Mouse (Mus musculus) layer of hippocampus, adult 8-10 months (tissue): Measurements from ENCODE around the gene Adgrb2. TPM values are rescaled to one million over a fixed set of nuclear protein-coding genes. Genes with fewer than 3 reads are reported as not detected.

Source experiments
- DNase-seq, 2 experiments: peaks; one replicate each; pipeline ENCODE4 v3.0.0; 2022; ENCODE audit warnings: low spot score in 2 of 2
- total RNA-seq, 4 experiments: library from RNA; stranded (reverse); gene quantifications; 2 replicates each; pipeline ENCODE4 v1.2.4; 2022

The Adgrb2 gene
- 100 to 1,000 TPM; 433 to 519 (median 493) TPM for total RNA-seq

DNA sequence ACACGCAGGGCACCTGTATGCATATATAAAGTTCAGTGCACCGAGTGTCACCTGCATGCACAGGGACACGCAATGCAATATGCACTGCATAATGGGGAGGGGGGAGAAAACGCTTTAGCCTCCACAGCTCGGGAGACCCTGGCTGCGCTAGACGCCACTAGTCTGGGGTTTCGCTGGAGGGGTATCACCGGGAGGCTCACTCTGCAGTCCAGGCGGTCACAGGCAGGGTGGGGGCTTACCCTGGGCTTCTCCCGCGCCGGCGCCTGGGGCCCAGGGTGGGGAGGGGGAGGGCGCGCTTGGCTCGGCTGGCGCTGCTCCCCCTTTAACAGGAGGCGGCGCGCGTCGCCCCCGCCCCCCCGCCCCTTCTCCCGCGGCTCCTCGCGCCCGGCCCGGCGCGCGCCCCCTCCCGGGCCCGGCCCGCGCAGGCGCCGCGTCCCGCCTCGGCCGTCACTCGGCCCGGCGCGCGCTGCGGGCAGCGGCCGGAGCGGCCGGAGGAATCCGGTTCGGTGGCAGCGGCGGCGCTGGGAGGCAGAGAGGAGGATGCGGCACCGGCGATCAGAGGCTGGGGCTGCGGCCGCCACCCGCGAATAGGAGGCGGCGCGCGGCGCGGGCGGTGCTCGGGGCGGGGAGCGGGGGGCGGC, at the start of gene Adgrb2:
Gene Adgrb2, plus strand, starts transcription at position 450 of the 641 bp plus-strand sequence.
- DNase-seq, result no peak

DNA sequence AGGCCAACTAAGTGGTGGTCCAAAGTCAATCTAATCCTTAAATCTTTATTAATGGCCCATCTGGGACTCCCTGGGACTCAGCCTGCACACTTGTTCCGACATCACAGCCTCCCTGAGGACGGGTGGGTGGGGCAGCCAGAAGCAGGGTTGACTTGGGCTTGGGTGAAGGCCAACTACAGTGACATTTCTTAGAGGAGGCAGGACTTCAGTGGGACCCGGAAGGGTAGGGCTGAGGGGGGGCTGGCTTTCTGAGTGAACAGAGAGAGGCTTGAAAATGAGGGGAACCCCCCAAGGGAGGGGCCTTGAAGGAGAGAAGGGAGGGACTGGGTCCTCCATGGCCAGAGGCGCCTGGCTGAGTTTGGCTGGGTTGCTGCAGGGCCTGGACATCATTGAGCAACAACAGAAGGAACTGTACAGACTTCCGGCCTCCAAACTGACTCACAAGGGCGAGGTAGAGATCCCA, 33.3 kb upstream of the Adgrb2 start:
- DNase-seq, result no peak

DNA sequence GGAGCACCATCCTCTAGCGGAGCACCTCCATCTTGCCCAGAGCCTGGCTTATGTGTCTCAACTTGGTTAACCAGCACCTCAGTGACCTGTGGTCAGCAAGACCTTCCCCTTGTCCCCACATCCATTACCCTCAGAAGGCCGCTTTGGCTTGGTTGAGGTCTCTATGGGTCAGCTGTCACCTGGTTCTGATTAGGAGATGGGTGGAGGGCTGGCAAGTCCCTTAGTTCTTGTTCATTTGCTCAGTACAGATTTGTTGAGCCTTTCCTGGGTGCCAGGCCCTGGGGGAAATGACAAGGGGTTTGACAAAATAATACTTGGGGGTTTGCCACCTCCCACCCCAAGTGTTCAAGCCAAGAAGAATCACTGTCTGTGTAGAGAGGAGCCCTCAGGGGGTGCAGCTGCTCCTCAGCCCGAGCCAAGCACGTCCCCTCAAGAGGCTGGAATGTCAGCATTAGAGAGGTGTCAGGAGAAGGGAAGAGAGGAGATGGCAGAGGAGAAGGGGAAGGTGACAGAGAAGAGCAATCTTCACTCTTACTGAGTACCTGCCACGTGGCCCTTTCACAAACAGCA, 32.3 kb upstream of the Adgrb2 start:
- no peak for DNase-seq

DNA sequence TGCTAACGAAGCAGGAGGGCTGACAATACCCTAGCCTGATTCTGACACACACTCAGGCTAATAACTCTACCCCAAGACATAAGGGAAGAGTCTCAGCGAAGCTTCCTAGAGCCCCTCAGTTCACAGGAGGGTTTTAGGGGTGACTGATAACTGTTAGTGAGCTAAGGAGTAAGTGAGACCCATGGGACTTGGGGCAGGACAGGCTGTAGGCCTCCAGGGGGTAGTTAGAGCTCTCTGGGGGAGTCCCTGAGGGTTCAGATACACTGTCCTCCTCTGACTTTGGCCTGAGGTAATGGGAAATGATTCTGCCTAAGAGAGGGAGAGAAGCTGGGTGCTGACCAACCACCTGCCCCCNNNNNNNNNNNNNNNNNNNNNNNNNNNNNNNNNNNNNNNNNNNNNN, 30.1 kb upstream of the Adgrb2 start:
- DNase-seq, result no peak

DNA sequence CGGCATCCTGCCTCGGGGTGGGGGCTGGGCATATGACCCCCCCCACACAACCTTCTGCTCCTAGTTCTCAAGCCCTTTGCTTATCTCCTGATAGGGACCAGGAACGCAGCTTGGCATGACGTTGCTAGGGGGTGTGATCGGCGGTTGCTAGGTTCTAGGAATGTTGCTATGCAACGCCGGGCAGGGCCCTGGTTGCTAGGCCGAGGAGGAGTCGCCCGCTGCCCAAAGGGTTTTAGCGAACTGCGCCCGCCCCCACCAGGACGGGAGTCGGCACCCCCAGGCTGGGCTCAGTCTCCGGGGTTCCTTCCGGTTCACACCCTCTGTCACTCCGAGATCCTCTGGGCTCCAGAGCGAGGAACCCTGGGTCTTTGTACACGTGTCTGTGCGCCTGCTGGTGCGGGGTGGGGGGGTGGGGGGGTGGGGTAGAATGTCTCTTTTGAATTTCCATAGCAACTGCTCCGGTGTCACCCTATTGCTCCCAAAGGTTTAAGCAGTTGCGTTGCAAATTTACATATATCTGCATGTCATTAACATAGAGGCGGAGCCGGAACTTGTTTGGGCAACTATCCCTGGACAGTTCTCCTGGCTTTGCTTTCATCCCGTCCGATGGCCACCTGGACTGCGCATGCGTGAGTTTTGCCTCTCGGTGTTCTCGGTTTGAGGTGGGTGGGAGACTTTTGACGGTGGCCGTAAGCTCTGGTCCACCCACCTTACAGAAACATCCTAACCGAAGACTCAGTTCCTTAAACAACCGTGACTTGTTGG, 24.3 kb upstream of the Adgrb2 start:
- peak; percentile 86 to 90 for DNase-seq

DNA sequence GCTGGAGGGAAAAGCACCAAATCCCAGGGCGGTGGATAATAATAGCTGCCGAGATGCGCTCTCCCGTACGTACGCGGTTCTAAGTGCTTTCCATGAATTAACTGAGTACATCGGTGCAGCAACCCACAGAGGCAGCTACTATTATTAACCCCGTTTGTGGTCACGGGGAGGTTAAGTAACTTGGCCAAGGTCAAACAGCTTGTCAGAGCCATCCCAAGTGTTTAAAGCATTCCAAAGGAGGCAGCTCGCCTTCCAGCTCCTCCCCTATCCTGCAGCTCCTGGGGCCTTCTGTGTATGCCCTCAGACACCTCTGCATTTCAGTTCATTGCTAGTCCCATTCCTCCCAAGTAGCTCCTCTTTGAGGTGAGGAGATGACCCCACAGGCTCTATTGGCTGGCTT, 19.4 kb upstream of the Adgrb2 start:
- no peak for DNase-seq

DNA sequence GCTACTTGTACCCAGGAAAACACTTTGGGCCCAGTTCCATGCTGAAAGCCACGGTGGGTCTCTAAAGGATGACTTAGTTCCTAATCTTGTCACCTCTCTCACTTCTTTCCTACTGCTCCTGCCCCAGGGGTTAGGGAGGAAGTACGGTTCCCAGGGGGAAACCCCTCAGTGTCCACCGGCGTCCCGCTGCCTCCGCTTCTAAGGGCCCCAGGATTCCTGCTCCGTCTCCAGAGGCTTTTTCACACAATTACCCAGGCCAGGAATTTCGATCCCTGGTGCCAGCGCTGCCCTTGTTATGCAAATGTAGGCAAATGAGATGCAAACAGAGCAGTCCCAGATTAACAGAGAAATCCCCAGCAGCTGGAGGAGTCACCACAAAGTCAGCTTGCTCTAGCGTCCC, 18.5 kb upstream of the Adgrb2 start:
- DNase-seq, result no peak

DNA sequence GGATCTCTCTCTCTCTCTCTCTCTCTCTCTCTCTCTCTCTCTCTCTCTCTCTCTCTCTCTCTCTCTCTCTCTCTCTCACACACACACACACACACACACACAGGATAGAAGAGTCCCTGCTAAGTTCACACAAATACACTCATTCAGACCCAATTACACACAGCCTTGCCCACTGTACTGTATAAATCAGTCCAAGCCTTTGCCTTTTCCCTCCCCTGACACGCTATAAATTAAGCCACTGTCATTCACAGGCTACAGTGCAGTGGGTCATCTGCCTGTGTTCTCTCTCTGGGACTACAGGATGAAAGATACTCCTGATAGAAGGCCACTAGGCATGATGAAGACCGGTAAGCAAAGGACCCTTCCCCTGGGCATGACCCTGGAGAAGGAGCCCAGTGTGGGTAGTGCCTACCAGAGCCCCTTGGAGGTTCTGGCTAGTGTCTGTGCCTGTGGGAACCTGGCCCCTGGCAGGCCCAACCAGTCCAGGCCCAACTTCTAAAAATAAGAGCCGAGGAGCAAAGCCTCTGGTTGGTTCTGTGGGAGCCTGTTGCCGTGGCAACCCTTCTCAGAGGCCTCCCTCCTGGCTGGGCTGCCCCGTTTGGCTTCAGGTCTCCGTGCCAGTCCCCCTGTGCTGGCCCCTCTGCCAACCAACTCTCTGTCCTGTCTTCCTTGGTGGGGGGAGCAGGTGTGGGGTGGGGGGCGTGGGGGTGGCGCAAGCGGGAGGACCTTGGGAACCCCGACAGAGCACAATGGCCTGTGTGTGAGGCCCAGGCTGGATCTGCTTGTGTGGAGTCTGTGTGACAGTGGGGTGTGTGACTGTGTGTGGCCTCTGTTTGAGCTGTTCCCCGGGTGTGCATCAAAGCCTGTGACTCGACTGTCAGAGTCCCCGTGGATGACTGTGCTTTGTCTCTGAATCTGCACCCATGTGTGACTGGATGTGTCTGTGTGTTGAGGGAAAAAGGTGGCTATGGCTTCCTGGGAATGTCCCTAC, 17.4 kb upstream of the Adgrb2 start:
- DNase-seq, result peak; percentile 76 to 78

DNA sequence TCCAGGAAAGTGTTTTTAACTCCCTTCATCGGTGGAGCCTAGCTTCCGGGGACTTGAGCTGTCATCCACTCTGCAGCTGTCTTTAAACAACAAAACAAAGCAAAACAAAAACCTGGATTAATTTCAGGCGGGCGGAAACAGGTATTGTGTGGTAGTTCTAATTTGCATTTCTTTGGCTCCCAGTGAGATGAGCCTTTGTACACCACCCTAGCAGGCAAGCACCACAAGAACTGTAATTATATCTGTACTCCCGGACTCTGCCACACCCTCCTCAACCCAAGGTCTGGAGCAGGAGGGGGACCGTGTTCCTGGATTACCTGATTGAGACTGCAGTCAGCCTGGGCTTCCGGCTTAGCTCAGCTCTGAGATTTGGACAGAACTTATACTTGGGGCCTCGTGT, 14.5 kb upstream of the Adgrb2 start:
- no peak for DNase-seq

DNA sequence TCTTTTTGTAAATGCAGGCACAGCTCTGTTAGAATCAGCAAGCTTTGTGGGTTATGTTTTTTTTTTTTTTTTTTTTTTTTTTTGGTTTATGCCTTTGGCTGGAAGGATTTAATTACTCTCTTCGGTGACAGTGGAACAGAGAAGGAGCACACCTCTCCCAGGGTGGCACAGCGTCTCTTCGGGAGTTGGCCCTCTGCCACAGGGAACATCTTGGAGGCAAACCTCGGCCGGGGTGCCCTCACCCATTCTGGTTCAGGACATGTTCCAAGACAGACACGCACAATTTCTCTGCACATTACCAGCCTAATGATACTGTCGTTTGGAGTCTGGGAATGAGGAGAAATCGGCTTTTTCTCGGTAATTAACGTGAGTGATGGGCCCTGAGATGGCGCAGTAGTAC, 13.8 kb upstream of the Adgrb2 start:
- DNase-seq, result peak in 1 of 2 experiments; percentile 5

DNA sequence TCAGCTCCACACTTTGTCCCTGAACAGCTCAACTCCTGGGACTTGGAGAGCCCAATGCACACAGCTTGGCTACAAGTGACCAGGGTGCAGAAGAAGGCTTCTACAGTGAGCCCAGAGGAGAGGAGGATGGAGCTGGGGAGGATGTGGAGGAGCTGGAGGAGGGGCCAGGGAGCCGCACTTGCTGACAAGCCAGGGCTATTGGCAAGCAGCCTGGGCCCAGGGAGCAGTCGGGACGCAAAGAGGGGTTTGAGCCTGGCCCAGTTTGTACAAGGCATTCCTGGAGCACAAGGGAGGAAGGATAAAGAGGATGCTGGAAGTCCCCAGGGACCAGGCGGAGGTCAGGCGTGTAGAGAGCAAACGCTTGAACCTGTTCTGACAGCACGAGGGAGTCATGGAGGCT, 12.7 kb upstream of the Adgrb2 start:
- DNase-seq, result peak in 1 of 2 experiments; percentile 32

DNA sequence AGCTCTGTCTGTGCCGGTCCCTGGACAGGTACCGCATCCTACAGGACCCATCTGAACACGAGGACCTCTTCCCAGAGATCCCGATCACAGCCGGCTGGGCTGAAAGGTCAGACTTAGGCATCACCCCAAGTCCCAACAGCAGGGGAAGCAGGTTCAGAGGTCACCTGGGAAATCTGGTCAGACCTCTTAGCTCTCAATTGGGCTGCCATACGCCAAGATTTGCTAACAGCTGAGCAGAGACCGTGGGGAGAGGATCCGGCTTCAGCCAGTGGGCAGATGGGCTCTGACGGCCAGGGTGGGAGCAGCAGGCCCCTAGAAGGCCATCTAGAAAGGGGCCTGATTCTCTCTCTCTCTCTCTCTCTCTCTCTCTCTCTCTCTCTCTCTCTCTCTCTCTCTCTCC, 10.4 kb upstream of the Adgrb2 start:
- no peak for DNase-seq

DNA sequence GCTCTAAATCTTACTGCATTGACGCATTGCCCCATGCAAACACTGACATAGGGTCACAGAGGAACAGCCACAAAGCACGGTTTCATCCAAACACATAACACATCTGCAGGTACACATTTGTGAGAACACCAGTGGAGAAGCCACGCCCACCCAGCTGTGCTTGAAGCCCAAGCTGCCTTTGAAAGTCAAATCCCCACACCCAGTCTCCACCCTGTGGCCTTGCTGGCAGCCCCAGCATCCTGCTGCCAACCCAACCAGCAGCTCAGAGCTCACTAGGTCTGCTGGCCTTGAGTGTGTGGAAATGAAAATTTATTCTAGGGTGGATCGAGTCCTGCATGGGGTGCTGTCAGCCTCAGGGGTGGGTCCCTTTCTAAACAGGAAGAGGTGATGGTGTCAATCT, 7.4 kb upstream of the Adgrb2 start:
- DNase-seq, result no peak

DNA sequence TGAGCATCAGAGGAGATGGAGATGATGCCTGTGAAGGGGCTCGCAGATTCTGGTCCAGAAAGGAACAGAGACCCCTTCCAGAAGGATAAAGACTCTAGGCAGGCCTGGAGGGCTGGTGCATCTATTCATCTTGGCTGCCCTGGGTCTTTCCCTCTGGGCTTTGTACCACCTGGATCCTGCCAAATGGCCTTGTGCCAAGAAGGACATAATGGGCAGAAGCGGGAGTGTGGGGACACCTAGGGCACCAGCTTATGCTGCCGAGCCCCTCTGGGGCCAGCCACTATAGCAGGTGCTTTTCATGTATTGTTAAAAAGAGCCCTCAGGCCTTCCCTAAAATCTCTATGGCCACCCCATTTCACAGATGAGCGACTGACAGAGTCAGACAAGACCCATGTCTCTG, 6.4 kb upstream of the Adgrb2 start:
- no peak for DNase-seq

DNA sequence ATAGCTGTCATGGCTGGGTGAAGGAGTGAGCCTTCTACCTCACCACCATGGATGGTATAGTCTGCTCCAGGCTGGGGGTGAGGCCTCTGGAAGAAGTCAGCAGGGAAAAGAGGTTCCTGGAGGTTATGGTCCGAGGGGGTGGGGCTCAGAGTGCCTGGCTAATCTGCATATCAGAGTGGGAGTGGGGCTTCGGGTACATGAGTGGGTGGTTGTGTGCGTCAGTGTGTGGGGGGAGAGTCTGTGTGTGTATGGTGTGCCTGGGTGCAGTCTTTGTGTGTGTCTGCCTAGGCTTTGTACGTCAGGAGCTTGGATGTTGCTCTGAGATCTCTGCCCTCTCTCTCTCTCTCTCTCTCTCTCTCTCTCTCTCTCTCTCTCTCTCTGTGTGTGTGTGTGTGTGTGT, 5.7 kb upstream of the Adgrb2 start:
- DNase-seq, result no peak

DNA sequence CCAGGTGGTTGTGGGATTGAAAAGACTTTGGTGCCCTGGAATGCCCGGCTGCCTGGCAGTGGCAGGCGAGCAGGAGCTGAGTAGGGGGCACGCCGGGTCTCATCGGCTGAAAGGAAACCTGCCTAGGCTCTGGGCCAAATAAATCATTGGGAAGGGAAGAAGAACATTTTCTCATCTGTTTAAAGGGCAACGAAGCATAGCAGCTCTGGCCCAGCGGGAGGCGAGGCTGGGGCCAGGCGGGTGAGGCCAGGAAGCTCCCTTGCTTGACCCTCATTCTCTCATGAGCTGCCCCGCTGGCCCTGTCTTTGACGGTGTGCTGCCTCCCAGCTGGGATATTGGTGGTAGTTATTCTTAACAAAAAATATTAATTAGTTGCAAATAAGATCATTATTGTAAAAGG, 3.0 kb upstream of the Adgrb2 start:
- no peak for DNase-seq

DNA sequence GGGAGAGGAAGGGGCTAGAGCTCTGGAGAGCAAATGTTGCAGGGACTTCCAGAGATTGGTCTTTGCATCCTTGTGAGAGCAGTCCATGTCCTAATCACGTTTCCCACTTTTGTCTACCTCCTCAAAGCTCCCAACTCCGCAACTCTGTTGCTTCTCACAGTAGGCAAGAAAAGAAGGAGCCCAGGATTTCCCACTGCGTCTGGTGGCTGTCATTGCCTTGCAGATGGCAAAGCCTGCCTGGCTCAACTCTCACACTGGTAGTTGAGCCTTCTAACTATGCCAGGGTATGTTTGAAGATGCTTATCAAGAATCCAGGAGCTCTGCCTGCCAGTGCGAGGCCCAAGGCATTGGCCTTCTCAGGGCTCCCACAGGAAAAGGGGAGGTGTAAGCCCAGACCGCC, 1.6 kb upstream of the Adgrb2 start:
- DNase-seq, result no peak

DNA sequence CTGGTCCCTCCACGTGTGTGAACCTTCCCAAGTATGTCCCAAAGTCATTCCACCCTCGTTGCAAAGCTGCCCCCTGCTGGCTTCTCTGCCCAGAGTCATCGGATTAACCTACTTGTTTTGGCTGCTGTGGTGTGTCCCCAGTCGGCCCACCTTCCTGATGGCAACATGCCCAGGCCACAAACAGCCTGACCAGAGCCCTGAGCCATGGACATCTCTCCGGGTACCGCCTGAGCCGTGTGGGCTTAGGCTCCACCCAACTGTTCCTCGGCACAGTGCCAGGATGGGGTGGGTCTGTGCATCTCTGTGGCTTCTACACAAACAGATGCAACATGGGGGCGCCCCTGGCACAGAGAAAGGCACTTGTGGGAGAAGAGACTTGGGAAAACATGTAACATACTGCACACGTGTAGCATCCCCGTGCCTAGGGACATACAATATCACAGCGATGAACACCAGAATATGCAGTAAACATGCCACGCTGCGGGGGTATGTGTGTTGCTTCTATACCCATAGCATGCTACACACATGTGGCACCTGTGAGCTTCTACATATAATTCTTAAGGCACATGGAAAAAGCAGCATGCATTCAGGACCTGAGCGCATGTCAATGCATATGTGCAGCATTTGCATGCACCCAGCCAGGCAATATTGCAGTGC, 778 bp upstream of the Adgrb2 start:
- peak; percentile 94 to 95 for DNase-seq

DNA sequence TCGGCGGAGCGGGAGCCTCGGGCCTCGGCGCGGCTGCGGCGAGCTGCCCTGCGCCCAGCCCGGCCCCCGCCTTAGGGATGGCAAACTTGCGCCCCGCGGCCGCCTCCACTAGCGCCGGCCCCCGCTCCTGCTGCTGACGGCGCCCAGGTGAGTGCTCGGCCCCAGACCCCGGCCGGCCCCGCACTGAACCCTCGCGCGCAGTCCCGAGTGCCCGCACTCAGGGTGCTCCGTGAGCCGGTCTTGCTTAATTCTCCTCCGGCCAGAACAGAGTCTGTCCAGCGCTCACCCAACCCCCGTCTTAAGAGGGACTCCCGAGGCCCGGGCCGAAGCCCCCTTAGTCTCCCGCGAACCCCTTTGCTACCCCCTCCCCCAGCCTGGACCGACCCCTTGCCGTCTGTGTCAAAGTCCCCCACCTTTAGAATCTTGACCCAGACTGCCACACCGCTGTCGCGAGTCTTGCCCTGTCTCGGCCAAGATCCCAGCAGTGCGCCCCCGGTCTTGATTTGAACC, 546 bp downstream of the Adgrb2 start:
- DNase-seq, result no peak

DNA sequence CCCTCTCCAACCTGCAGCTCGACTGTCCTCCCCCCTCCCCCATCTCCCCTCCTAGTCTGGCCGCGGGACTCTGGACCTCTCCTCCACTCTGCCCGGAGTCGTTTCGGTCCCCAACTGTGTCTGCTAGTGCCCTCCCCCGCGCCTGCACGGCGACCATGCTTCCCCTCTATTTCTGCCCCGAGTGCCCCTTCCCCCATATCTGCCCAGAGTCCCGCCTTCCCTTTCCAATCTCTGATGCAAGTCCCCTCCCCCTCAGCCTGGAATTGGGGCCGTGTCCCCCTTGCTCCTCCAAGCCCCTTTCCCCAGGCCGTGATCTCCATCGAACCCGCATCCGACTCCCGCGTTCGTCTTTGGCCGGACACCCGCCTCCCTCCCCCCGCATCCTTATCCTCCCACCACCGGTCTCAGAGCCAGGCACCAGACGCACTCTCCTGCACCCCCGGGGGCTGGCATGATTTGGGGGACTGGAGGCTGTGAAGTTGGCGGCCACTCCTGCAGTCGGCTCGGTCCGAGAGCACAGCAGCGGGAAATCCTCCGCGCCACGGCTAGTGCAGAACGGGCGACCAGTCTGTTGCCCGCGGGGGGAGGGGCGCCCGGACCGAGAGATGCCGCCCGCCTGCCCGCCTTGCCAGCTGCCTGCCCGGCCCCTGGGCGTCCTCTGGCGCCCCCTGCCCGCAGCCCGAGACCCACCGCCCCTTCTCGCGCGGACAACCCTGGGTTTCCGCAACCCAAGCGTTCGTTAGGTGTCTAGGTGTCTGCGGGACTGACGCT, 1.2 kb downstream of the Adgrb2 start:
- DNase-seq, result peak in 1 of 2 experiments; percentile 80
